Mouse (Mus musculus) kidney, postnatal 0 days (tissue): Measurements from ENCODE around the gene Rasa4. TPM values are rescaled to one million over a fixed set of nuclear protein-coding genes. Genes with fewer than 3 reads are reported as not detected.

Experiments
- ATAC-seq: fragments of 200-750 bp; cut with Nextera tagmentation; replicated peaks from 2 replicates; pipeline ENCODE4 v1.8.0; 2017; ENCODE audit warnings: low read depth, moderate number of reproducible peaks, moderate TSS enrichment, moderate library complexity; ENCODE audit not compliant: low FRiP score
- DNase-seq: peaks from one replicate; pipeline ENCODE4 v3.0.0-alpha.2; 2016; ENCODE audit warnings: low spot score
- H3K27ac ChIP-seq: fragments of 300-500 bp; sonication (generic); 2 replicates; pipeline ENCODE4 v1.5.1; 2014; ENCODE audit warnings: mild to moderate bottlenecking
- H3K27me3 ChIP-seq: fragments of 300-500 bp; sonication (generic); 2 replicates; pipeline ENCODE4 v1.6.1; 2014; ENCODE audit warnings: low read length, mixed read lengths; ENCODE audit not compliant: insufficient read depth
- H3K36me3 ChIP-seq: fragments of 300-500 bp; sonication (generic); 2 replicates; pipeline ENCODE4 v1.6.1; 2014; ENCODE audit warnings: low read length, mixed read lengths; ENCODE audit not compliant: insufficient read depth
- H3K4me1 ChIP-seq: fragments of 300-500 bp; sonication (generic); replicated peaks from 2 replicates; pipeline ENCODE4 v1.6.1; 2014; ENCODE audit warnings: antibody characterized with exemption, low read length, mixed read lengths; ENCODE audit not compliant: insufficient read depth
- H3K4me2 ChIP-seq: fragments of 300-500 bp; sonication (generic); 2 replicates; pipeline ENCODE4 v1.6.1; 2014; ENCODE audit warnings: mild to moderate bottlenecking, low read length, moderate library complexity, mixed read lengths
- H3K4me3 ChIP-seq: fragments of 300-500 bp; sonication (generic); replicated peaks from 2 replicates; pipeline ENCODE4 v1.5.1; 2014; ENCODE audit warnings: low read depth, low read length
- H3K9ac ChIP-seq: fragments of 300-500 bp; sonication (generic); 2 replicates; pipeline ENCODE4 v1.6.1; 2014; ENCODE audit warnings: low read depth, low read length
- H3K9me3 ChIP-seq: fragments of 300-500 bp; sonication (generic); replicated peaks from 2 replicates; pipeline ENCODE4 v1.6.1; 2016; ENCODE audit warnings: low read length, inconsistent platforms, mixed read lengths
- CTCF ChIP-seq: IDR thresholded peaks from 2 replicates; pipeline ENCODE4 v1.5.1; 2016; ENCODE audit warnings: antibody characterized with exemption, low read depth, mild to moderate bottlenecking, moderate library complexity
- WGBS: fragments of 180-500 bp; shearing (Covaris S2); extraction: QIAGEN DNeasy Blood & Tissue Kit; methylation state at CpG from one replicate; pipeline ENCODE4 v1.1.7; 2014; 5-methylcytosine and 5-hydroxymethylcytosine counted together
- polyA plus RNA-seq: library from polyadenylated mRNA; unstranded; fragments of >200 nt; fragmentation: Nextera tagmentation; extraction: Ambion mirVana; gene quantifications from 2 replicates; pipeline ENCODE4 v1.2.1, GENCODE M21; 2015

Rasa4 gene
- polyA plus RNA-seq, 1 experiment from 2014 or later, result 8.8 TPM

DNA sequence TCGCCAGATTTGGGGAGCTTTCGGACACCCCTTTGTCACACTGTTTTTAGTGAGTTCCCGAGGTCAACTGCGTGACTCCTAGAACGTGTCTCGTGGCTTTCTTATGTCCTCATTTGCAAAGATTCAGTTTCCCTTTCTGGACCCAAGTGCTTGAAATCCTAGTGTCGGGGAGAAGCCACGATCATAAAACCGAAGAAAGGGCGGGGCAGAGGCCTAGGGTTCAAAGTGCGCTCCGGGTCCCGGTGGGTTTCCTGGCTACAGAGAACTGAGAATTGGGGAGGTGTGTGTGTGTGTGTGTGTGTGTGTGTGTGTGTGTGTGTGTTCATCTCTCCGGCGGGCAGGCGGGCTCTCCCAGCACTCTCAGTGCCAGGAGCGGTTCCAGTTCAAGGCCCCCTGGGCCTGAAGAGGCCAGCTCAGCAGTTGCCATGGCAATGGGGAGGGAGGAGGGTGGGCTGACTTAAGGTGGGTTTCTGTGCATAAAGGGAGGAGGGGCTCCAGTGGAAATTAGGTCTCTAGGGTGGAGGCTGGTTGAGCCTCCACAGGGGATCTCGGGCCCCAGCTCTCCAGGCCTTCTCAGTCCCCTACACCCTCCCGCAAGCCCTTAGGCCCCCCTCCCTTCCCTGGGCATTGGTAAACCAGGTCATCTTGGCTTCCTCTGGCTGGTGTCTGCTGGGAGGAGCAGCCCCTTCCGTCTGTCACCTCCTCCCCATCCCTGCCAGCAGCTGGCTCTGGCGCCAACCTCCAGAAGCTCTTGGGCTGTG lies 1.4 kb downstream of the Rasa4 start:
- Histone ChIP-seq H3K27me3 (no peaks in the 10 kb centered on the region), H3K27ac (no peak overlapping the region), H3K4me3 (peak overlapping the region; percentile 66), H3K4me2 (peak overlapping the region; percentile 98), H3K4me1 (no peaks in the 10 kb centered on the region), H3K9me3 (no peaks in the 10 kb centered on the region), H3K36me3 (no peaks in the 10 kb centered on the region), H3K9ac (0 out of 2 replicates have a peak overlapping the region, but pooled peaks have one; percentile 55)
- ATAC-seq (peak; percentile 35), DNase-seq (peak; percentile 53)
- no peak for TF ChIP-seq CTCF
- WGBS, result 13% methylated on average over 20 of the region's 21 CpGs

DNA sequence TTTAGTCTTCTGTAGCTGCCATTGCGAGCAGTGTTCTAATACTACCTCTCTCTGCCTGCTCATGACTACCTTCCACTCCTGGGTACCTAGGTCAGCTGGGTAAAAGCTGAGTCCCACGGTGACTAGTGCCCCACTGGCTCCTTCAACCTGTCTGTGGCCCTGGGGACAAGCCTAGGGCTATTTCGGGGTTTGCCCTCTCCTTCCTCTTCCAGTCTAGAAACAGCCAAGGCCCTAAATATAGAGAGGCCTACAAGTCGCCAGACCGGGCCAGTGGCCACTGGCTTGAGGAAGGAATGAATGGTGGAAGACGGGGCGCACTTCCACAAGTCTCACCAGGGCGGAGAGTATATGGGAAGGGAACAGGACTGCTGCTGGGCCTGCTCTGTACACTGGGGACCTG lies 2.6 kb downstream of the Rasa4 start:
- H3K9me3 ChIP-seq, result no peaks in the 10 kb centered on the region
- DNase-seq (no peak), ATAC-seq (no peak)
- H3K4me2 ChIP-seq, result no peak overlapping the region
- no peak overlapping the region for H3K27ac ChIP-seq
- H3K27me3 ChIP-seq, result no peaks in the 10 kb centered on the region
- no peak overlapping the region for H3K9ac ChIP-seq
- no peaks in the 10 kb centered on the region for H3K36me3 ChIP-seq
- H3K4me3 ChIP-seq, result no peak overlapping the region
- WGBS, result 95% methylated on average over 8 of the region's 8 CpGs
- H3K4me1 ChIP-seq, result no peaks in the 10 kb centered on the region
- no peak for TF ChIP-seq CTCF

DNA sequence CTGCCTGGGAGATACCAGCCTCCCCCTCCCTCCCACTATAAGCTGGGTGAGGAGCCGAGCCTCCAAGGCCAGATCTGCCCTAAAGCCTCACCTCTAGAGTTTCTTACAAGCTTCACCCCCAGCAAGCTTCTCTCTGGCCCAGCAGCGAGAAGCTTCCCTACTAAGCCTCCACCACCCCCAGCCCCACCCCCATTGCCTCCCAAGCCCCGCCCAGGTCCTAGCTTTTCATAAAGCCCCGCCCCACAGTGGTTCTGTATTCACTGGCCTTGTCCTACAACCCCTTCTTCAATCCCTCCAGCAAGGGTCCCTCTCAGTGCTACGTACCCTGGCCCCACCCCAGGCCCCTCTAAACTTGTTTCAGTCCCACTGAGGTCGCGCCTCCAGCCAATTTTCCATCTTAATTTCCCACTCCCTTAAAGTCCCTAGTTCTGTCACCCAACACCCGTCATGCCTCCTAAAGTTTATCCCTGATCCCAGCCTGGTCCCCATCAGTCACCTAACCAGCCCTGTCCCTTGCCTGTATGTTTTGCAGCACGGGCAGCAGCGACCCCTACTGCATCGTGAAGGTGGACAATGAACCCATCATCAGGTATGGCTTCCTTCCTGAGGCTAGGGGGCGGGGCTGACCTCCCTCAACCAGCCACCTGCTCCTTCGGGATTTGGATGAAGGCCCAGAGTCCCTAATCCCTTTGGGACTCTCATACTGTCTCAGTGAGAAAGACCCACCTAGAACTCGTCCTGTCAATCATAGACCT lies 5.3 kb downstream of the Rasa4 start:
- DNase-seq (peak; percentile 59), ATAC-seq (no peak)
- no peak overlapping the region for H3K9ac ChIP-seq
- H3K4me2 ChIP-seq, result no peak overlapping the region
- H3K27me3 ChIP-seq, result no peaks in the 10 kb centered on the region
- H3K27ac ChIP-seq, result no peak overlapping the region
- no peaks in the 10 kb centered on the region for H3K4me1 ChIP-seq
- TF ChIP-seq CTCF, result peak; percentile 62
- peaks cover 3% of the 10 kb centered on the region; the same call in 1 of the 2 replicates for H3K36me3 ChIP-seq
- H3K4me3 ChIP-seq, result no peak overlapping the region
- WGBS, result 20% methylated on average over 13 of the region's 14 CpGs
- H3K9me3 ChIP-seq, result no peaks in the 10 kb centered on the region

DNA sequence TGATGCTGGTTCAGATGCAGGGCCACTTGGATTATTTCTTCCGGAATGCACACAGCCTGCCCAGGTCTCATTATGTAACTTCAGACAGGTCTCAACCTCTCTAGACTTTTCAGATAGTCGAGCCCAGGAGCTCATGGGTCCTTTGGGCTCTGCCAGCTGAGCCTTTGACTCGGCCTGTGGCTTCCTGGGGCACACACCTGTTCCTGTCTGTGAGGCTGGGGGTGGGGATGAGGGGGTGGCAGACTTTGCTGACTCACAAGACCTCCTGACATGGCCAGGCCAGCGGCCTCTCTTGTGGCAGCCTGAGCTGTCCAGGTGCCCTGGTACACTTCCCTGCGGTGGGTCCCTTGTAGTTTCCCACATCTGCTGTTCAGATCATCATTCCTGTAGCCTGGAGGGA lies 8.2 kb downstream of the Rasa4 start:
- Histone ChIP-seq H3K27me3 (no peaks in the 10 kb centered on the region), H3K4me3 (no peak overlapping the region), H3K27ac (no peak overlapping the region), H3K4me1 (no peaks in the 10 kb centered on the region), H3K9me3 (no peaks in the 10 kb centered on the region), H3K36me3 (peaks cover 3% of the 10 kb centered on the region; the same call in 1 of the 2 replicates), H3K4me2 (no peak overlapping the region), H3K9ac (no peak overlapping the region)
- 63% methylated on average over 5 of the region's 5 CpGs for WGBS
- no peak for TF ChIP-seq CTCF
- DNase-seq (no peak), ATAC-seq (no peak)

DNA sequence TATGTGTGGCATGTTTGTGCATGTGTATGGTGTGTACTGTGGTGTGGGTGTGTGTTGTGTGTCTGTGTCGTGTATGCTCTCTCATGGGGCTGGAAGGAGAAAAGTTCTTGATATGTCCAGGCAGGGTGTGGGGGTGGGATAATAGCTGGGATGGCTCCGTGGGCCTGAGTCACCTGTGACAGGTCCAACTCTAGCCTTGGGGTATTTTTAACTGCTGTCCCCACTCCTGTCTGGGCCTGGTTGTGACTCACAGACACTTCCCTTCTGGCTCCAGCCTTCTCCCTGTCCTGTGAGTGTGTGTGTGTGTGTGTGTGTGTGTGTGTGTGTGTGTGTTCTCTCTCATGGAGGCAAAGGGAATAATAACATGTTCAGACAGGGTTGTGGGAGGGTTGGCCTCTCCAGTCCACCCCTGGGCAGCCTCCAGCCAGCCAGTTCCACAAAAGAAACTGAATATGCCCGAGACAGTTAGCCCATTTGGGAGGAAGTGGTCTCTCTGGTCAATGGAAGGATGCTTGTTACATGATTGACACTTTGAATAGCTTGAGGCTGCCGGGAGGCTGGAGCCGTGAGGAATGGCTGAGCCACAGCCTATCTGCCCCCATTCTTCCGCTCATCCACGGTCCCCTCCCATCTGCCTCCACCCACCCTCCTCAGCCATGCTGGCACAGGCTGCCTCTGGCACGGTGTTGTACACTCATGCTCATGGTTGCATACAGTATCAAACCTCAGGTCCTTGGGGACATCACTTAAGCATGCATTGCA lies 10.7 kb downstream of the Rasa4 start:
- ATAC-seq, result no peak
- H3K27me3 ChIP-seq, result no peaks in the 10 kb centered on the region
- no peak overlapping the region for H3K4me2 ChIP-seq
- H3K36me3 ChIP-seq, result peaks cover 3% of the 10 kb centered on the region; the same call in 1 of the 2 replicates
- no peak overlapping the region for H3K27ac ChIP-seq
- DNase-seq, result no peak
- H3K4me3 ChIP-seq, result no peak overlapping the region
- H3K9me3 ChIP-seq, result no peaks in the 10 kb centered on the region
- H3K4me1 ChIP-seq, result no peaks in the 10 kb centered on the region
- 49% methylated on average over 8 of the region's 8 CpGs for WGBS
- no peak for TF ChIP-seq CTCF
- no peak overlapping the region for H3K9ac ChIP-seq

DNA sequence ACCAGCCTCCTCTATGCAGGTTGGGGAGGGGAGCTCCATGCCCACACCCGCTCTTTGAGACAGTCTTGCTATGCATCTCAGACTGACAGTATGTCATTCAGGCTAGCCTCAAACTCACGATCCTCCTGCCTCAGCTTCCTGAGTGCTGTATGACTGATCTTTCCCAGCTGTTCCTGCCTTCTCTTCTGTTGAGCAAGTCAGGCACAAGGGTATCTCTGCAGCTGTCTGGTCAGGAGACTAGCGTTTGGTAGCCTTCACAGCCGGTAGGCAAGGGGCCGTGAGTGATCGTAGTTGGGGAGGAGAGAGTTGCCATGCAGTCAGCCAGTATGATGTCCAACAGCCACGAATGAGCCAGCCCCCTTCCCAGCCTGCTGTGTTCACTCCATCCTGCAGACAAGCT lies 11.4 kb downstream of the Rasa4 start:
- Histone ChIP-seq H3K4me3 (no peak overlapping the region), H3K36me3 (peaks cover 3% of the 10 kb centered on the region; the same call in 1 of the 2 replicates), H3K27me3 (no peaks in the 10 kb centered on the region), H3K4me2 (no peak overlapping the region), H3K4me1 (no peaks in the 10 kb centered on the region), H3K27ac (no peak overlapping the region), H3K9me3 (no peaks in the 10 kb centered on the region), H3K9ac (no peak overlapping the region)
- 77% methylated on average over 7 of the region's 7 CpGs for WGBS
- DNase-seq, result no peak
- no peak for TF ChIP-seq CTCF
- ATAC-seq, result no peak
